8 mouse cellular contexts compared by ENCODE assay signal in genomic region chr2:71816391-71817041, GRCm38 (mm10). TPM values are rescaled to one million over a fixed set of nuclear protein-coding genes. Genes with fewer than 3 reads are reported as not detected.
DNase-seq lines count a peak whose midpoint lies in the region; ATAC-seq lines count a peak whose summit lies in the region.

No protein-coding gene starts in this region.

- 28% methylated on average over 14 of the region's 14 CpGs for WGBS in embryonic facial prominence, embryonic 11.5 days

- no peaks in the 10 kb centered on the region; the same call in 1 of the 2 replicates for H3K4me1 ChIP-seq in embryonic facial prominence, embryonic 11.5 days (ENCODE audit: control insufficient read depth, insufficient read depth, low read length)

- intact Hi-C loops in left cerebral cortex, postnatal 25 days (cut with DNase I) = loop anchor here (1.0 to 10.0 kb wide), 3 partner anchors 218 to 562 kb away; no protein-coding TSS in a partner anchor

- H3K4me3 ChIP-seq in embryonic facial prominence, embryonic 11.5 days (ENCODE audit: low read depth, low read length) = no peak overlapping the region

- no peaks in the 10 kb centered on the region for H3K27me3 ChIP-seq in embryonic facial prominence, embryonic 11.5 days (ENCODE audit: control insufficient read depth, insufficient read depth, low read length)

- DNase-seq in left cerebral cortex, postnatal 25 days (ENCODE audit: low spot score in 2 of 2) = peak; percentile 27 to 43
- no peak for DNase-seq in left cerebral cortex, adult 11 months (ENCODE audit: low spot score)
- peak; percentile 84 for DNase-seq in R1 (ENCODE audit: low read depth, low spot score)
- DNase-seq in embryonic facial prominence, embryonic 11.5 days (ENCODE audit: low spot score) = peak; percentile 86
- no peak for DNase-seq in right cerebral cortex, postnatal 36 days (ENCODE audit: low spot score in 2 of 2)
- DNase-seq in layer of hippocampus, postnatal 36 days = no peak

- H3K9me3 ChIP-seq in embryonic facial prominence, embryonic 11.5 days (replicated peaks; ENCODE audit: control insufficient read depth, low read length) = no peaks in the 10 kb centered on the region

- H3K9ac ChIP-seq in embryonic facial prominence, embryonic 11.5 days (replicated peaks; ENCODE audit: low read length) = 0 out of 2 replicates have a peak overlapping the region, but pooled peaks have one; percentile 25

- H3K36me3 ChIP-seq in embryonic facial prominence, embryonic 11.5 days (replicated peaks; ENCODE audit: control insufficient read depth, insufficient read depth, low read depth, low read length) = no peaks in the 10 kb centered on the region

- H3K27ac ChIP-seq in embryonic facial prominence, embryonic 11.5 days (replicated peaks; ENCODE audit: low read depth, low read length) = no peak overlapping the region

- ATAC-seq in embryonic facial prominence, embryonic 11.5 days (replicated peaks; ENCODE audit: insufficient number of reproducible peaks, low FRiP score, low TSS enrichment, low read depth) = no peak
- ATAC-seq in inflammation-experienced regulatory T-cells, adult 6 months = peak; percentile 12
- peak; percentile 41; the same call in 1 of the 2 replicates for ATAC-seq in neutrophil, adult 5-6 weeks (ENCODE audit: extremely low read depth, insufficient number of reproducible peaks, low FRiP score, poor library complexity, severe bottlenecking)

- H3K4me2 ChIP-seq in embryonic facial prominence, embryonic 11.5 days (ENCODE audit: low read depth, low read length) = peak overlapping the region; percentile 29

RNA-seq across cellular contexts. Expression of gene Pdk1, which starts 56.5 kb away (rescaled TPM):
- 10 to 100 TPM; 47.5 to 49.1 TPM for total RNA-seq in left cerebral cortex, postnatal 25 days (2021)
- 45.0 and 47.6 TPM in 2 replicates for polyA plus RNA-seq in embryonic facial prominence, embryonic 11.5 days (2014; fragmentation: Nextera tagmentation; extraction: Ambion mirVana)
- polyA plus RNA-seq in inflammation-experienced regulatory T-cells, adult 6 months (2017; shearing (Covaris generic)) = 10 to 100 TPM; 13.5 to 36.2 (median 20.6) TPM
- total RNA-seq in neutrophil, adult 5-6 weeks (2017) = 36.2 and 39.0 TPM in 2 replicates
- total RNA-seq in layer of hippocampus, postnatal 36 days (2021) = 10 to 100 TPM; 42.0 to 43.3 TPM

Comparison
In these comparisons a context has a peak if more than half of its experiments do, and no peak if none do; other contexts are left out.
1. DNase-seq: peak in left cerebral cortex, postnatal 25 days (2 of 2), R1 (single experiment) and embryonic facial prominence, embryonic 11.5 days (single experiment); none in left cerebral cortex, adult 11 months (single experiment), right cerebral cortex, postnatal 36 days (0 of 2) and layer of hippocampus, postnatal 36 days (0 of 2).